Mouse (Mus musculus) kidney, adult 2 months (tissue): ENCODE results near the gene Tmco3.

Source experiments
- CTCF ChIP-seq: fragments of 200-500 bp; conservative IDR thresholded peaks from 2 replicates; pipeline ENCODE4 v1.5.1; 2011; ENCODE audit warnings: low read depth, mild to moderate bottlenecking, control low read depth, low read length, moderate library complexity, mixed read lengths; ENCODE audit not compliant: insufficient read depth, insufficient read length
- POLR2A ChIP-seq: fragments of 200-500 bp; IDR thresholded peaks from one replicate; pipeline ENCODE4 v1.6.1; 2011; ENCODE audit warnings: low read depth, low read length, control low read depth

DNA sequence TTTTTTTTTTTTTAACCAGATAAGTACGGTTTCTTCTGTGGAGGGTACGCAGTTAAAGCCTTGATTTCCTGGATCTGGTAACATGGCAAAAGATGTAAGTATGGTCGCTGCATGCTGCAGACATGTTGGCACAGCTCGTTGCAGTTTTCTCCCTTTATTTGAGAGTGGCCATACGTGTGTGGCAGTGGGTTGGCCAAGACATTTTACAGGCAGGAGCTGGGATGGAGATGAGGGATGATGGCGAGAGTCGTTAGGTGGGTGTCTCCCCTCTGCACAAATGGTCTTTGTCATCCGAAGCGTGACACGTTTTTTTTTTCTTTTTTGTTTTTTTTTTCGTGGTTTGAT lies 51.6 kb downstream of the Tmco3 start:
- TF ChIP-seq CTCF (no peak), POLR2A (no peak)
